Mouse (Mus musculus) kidney, adult 11 months (tissue): ENCODE measurements at regions not wholly inside any gene's neighbourhood (a gene's known extent, or its start where the extent isn't known, plus 50 kb on each side); places are given as distances from the start of the nearest gene placed in this dataset.

Experiments
- DNase-seq: peaks from one replicate; pipeline ENCODE4 v3.0.0; 2022

DNA sequence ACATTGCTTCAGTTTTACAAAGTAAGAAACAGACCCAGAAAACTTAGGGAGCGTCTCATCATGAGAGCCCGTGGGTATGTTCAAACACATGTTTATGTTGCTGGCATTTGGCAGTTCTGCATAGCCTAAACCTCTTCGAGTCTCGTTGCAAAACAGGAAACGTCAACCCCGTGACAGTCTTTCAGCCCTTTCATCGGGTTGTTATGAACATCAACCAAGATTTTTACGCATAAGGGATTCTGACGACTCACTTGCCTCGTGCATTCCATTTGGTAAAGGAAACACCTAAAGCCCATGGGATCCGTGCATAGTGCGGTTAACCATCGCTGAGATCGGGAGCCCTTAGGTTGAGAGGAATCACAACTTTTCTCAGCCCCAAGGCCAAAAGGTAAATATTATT is 115.7 kb downstream of the Gpam start:
- DNase-seq = no peak

DNA sequence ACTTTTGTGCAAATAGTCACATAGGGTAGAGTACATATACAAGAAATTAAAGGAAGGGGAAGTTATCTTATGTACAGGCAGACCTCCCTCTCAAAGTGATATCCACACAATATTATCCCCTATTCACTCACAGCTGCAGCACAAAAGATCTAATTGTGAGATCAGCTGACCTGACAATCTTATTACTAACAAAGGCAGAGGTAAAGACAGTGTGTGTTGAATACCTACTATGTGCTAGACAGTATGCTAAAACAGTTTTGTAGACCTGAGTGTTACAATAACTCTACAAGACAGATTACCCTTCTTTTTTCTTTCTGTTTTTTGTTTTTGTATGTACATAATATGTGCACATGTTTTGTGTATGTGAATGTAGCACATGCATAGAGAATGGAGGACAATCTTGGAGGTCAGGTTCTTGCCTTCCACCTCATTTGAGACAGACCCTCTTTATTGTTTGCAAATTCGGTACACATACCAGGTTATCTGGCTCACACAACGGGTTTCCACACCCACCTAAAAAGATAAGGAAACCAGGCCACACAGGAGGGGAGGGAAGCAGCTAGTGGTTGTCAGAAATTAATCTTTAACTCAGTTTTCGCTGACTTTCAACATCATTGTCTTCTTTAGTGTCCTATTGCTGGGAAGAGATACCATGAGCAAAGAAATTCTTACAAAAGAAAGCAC is 118.4 kb downstream of the Gpam start:
- no peak for DNase-seq

DNA sequence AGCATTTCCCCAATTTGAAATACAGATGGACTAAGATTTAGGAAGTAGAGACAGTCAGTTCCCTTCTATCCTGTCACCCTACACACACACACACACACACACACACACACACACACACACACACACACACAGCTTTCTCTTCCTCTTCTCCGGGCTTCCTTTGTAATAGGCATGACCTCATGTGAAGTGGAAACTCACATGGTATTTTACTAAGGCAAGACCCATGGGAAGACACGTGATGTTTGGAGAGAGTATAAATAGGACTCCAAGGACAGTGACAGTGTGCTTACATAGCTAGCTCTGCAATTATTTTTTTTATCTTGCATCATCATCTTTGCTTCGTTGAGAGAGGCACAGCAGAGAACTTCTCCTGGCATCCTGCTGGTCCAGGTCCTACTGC is 137.1 kb downstream of the Gpam start:
- DNase-seq = no peak

GRCm38 (mm10) chr19:54984541-54984940 is 142.5 kb downstream of the Gpam start:
- no peak for DNase-seq

GRCm38 (mm10) chr19:54982801-54983200 is 144.2 kb downstream of the Gpam start:
- no peak for DNase-seq

DNA sequence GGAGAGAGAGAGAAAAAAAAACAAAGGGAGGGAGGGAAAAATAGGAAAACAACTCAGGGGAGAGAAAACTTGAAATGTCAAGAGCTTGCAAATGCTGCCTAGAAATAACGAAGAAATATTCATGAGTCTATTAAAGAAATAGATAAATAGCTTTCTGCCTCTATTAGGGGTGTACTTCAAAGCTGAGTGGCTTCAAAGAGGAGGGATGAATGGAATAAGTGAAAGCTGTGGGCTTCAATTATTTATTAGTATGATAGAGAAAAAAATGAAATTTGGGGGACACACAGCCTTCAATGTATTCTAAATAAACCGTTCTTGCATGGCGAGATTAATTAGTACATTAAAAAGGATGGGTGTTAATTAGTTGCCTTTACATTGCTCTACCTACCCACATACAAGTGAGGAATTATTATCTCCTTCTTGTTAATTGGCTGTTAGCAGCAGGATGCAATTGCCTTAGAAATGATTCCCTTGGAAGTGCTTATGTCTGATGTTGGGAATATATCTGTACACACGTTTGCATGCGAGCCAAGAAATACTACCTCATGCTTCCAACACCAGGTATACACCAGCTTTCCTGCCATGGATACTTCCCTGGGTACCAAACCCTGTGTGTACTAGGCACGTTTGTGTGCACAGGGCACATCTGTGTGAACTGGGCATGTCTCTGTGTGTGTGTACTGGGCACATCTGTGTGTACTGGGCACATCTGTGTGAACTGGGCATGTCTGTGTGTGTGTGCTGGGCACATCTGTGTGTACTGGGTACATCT is 155.4 kb downstream of the Gpam start:
- no peak for DNase-seq

DNA sequence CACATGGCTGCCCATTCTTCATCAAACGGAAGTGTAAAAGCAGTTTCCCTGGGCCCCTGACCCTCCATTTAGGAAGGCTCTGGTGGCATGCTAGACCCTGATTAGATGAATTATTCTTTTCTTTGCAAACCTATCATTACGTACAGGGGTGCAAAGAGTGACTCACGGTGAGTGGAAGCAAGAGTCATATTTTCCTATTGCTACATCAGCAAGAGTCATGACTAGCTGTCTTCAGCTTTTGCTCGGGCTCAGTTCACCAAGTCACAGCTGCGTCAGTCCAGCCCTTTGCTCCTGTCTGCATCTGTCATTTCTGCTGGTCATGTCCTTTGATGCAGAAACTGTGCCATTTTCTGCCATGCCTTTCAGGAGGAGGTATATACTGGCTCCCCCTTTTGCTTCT is 168.7 kb downstream of the Gpam start:
- no peak for DNase-seq

DNA sequence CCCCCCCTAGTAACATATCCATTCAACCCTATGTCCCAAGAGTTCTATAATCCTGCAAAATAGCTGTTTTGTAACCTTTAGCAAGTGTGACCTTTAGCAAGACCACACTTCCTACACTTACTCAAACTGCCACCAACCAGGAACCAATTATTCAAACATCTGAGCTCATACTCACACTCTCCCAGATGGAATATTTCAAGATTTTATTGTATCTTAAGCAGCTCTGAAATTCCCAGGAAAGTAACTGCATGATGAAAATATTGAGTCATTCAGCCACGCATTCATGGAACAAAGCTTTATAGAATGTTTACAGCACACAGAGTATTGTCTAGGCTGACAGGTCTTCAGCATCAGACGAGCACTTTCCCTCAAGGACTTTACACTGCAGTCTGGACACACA is 171.9 kb downstream of the Gpam start:
- DNase-seq = no peak

DNA sequence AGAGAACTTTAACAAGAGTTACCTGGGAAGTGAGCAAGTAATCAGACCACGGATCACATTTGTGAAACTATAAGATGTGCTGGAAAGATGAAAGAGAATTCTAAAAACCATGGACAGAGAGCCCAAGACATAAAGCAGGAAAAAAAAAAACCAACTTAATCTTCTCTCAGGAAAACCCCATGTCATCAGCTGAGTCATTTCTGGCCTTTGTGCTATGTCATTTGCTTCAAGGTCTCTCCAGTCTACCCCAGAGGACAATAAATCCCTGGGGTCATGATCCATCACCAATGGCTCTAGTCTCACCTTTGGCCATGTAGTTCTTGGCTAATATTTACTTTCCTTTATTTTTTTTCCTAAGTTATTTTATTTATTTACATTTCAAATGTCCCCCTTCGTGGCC is 174.5 kb downstream of the Gpam start:
- DNase-seq = no peak

GRCm38 (mm10) chr19:54948359-54949127 is 178.5 kb downstream of the Gpam start:
- no peak for DNase-seq

DNA sequence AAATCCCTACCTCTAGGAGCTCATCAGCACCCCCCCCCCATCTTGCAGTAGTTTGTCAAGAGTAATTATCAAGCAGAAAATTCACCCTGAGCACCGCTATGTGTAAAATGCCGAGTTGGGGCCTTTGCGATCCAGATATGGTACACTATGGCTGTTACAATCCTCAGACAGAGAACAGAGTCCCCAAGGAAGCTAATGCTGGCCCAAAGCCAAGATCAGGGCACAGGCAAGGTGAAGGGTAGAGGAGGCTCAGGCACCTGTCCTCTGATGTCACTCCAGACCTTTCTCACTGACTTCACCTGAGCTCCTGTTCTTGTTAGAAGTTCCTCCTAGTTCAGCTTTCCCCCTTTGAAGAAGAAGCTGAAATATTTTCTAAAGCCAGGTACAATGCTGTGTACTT is 179.5 kb downstream of the Gpam start:
- DNase-seq = no peak

- no peak for DNase-seq
Observed at GRCm38 (mm10) chr19:54932579-54932978, 194.5 kb downstream of the Gpam start.

- DNase-seq = no peak
Observed at GRCm38 (mm10) chr19:54925888-54926287, 201.2 kb downstream of the Gpam start.

- DNase-seq = no peak
Observed at GRCm38 (mm10) chr19:54919597-54919996, 207.4 kb downstream of the Gpam start.

GRCm38 (mm10) chr19:54893622-54894021 is 233.4 kb downstream of the Gpam start:
- DNase-seq = no peak

- no peak for DNase-seq
Observed at GRCm38 (mm10) chr19:54867078-54867477, 260.0 kb downstream of the Gpam start.

- no peak for DNase-seq
Observed at GRCm38 (mm10) chr19:54855190-54855589, 271.8 kb downstream of the Gpam start.

GRCm38 (mm10) chr19:54838231-54838630 is 288.8 kb downstream of the Gpam start:
- DNase-seq = no peak

- DNase-seq = no peak
Observed at GRCm38 (mm10) chr19:54836451-54836850, 290.6 kb downstream of the Gpam start.

GRCm38 (mm10) chr19:54822161-54822560 is 304.9 kb downstream of the Gpam start:
- DNase-seq = no peak

GRCm38 (mm10) chr19:54820587-54820986 is 306.5 kb downstream of the Gpam start:
- peak; percentile 27 for DNase-seq

GRCm38 (mm10) chr19:54801123-54801742 is 325.8 kb downstream of the Gpam start:
- DNase-seq = no peak

DNA sequence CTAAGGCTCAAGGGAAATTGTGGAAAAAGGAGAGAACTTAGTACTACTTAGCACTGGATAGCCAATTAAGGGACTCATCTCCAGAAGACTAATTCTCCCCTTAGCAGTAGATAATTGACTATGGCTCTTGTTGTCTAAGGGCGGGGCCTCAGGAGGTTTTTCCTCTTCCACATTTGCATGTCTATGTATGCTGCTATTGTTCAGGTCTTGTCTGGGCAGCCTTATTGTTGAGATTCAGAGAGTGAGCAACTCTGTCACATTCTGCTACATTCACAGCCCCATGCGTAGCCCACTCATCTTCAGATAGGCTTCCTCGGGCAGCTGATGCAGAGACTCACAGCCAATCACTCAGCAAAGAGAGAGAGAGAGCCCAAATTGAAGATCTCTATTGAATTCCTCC is 339.9 kb downstream of the Gpam start:
- no peak for DNase-seq
